Mouse (Mus musculus): ENCODE measurements at regions not wholly inside any gene's neighbourhood (a gene's known extent, or its start where the extent isn't known, plus 50 kb on each side); places are given as distances from the start of the nearest gene placed in this dataset.
A peak's percentile ranks its signal among the peaks of the same experiment; 100 is the strongest.

DNA sequence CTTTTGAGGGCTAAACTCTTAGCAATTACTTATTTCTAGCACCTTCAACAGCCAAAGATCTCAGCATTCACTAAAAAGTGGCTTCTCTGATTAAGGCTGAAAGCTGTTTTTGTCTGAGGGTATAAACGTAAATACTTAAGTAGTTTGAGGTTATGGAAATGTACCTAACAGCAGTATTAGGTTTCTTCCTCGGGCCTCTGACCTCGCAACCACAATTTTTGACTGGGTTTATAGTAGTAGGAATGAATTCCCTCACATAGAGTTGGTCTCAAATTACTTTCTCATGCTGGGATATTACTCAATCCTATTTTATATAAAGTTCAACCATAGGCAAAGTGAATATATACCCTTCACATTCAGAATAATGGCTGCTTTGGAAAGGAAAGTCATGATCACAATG is 310.5 kb upstream of the Paip1 start:
- 88% methylated on average over 3 of the region's 3 CpGs for WGBS
- Histone ChIP-seq H3K27me3 (ENCODE audit: insufficient read depth, low read length) (no peaks in the 10 kb centered on the region), H3K9ac (replicated peaks; ENCODE audit: low read length) (no peak overlapping the region), H3K9me3 (ENCODE audit: low read length) (no peaks in the 10 kb centered on the region), H3K36me3 (ENCODE audit: insufficient read depth, low read length) (no peaks in the 10 kb centered on the region), H3K4me2 (ENCODE audit: low read depth, low read length) (no peak overlapping the region), H3K4me1 (ENCODE audit: insufficient read depth, low read length) (no peaks in the 10 kb centered on the region), H3K4me3 (ENCODE audit: low read length) (no peak overlapping the region), H3K27ac (no peak overlapping the region)
- ATAC-seq (no peak), DNase-seq (ENCODE audit: low spot score) (no peak)
- no peak for TF ChIP-seq CTCF (IDR thresholded peaks at IDR 0.05; ENCODE audit: low read depth)

DNA sequence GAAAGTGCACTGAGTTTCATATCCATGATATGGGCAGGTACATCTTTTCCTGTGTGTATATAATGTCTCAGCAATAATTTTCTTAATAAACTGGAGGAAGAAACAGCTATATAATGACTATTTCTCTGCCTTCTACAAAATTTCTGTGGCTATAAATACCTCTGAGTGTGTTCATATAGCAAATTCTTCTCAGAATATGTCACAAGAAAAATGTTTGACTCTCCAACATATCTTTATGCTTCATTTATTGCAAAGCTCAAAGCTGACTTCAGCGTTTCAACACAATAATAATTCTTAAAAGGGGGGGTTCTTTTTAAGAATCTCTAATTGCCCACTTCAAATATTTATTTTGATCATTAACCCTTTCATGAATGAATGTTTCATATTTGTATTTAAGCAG is 310.0 kb upstream of the Paip1 start:
- ATAC-seq (no peak), DNase-seq (ENCODE audit: low spot score) (no peak)
- H3K27ac ChIP-seq = no peak overlapping the region
- no peak overlapping the region for H3K4me3 ChIP-seq (ENCODE audit: low read length)
- H3K36me3 ChIP-seq (ENCODE audit: insufficient read depth, low read length) = no peaks in the 10 kb centered on the region
- 75% methylated on average over 1 of the region's 1 CpGs for WGBS
- TF ChIP-seq CTCF (IDR thresholded peaks at IDR 0.05; ENCODE audit: low read depth) = no peak
- no peak overlapping the region for H3K9ac ChIP-seq (replicated peaks; ENCODE audit: low read length)
- H3K27me3 ChIP-seq (ENCODE audit: insufficient read depth, low read length) = no peaks in the 10 kb centered on the region
- H3K4me1 ChIP-seq (ENCODE audit: insufficient read depth, low read length) = no peaks in the 10 kb centered on the region
- H3K9me3 ChIP-seq (ENCODE audit: low read length) = no peaks in the 10 kb centered on the region
- no peak overlapping the region for H3K4me2 ChIP-seq (ENCODE audit: low read depth, low read length)

GRCm38 (mm10) chr13:119140436-119140835 is 288.0 kb upstream of the Paip1 start:
- Histone ChIP-seq H3K4me2 (ENCODE audit: low read depth, low read length) (no peak overlapping the region), H3K4me3 (ENCODE audit: low read length) (no peak overlapping the region), H3K9ac (replicated peaks; ENCODE audit: low read length) (no peak overlapping the region), H3K27me3 (ENCODE audit: insufficient read depth, low read length) (no peaks in the 10 kb centered on the region), H3K4me1 (ENCODE audit: insufficient read depth, low read length) (no peaks in the 10 kb centered on the region), H3K36me3 (ENCODE audit: insufficient read depth, low read length) (no peaks in the 10 kb centered on the region), H3K27ac (no peak overlapping the region), H3K9me3 (ENCODE audit: low read length) (no peaks in the 10 kb centered on the region)
- no peak for TF ChIP-seq CTCF (IDR thresholded peaks at IDR 0.05; ENCODE audit: low read depth)
- DNase-seq (ENCODE audit: low spot score) = no peak
- no peak for ATAC-seq
- 88% methylated on average over 2 of the region's 2 CpGs for WGBS

DNA sequence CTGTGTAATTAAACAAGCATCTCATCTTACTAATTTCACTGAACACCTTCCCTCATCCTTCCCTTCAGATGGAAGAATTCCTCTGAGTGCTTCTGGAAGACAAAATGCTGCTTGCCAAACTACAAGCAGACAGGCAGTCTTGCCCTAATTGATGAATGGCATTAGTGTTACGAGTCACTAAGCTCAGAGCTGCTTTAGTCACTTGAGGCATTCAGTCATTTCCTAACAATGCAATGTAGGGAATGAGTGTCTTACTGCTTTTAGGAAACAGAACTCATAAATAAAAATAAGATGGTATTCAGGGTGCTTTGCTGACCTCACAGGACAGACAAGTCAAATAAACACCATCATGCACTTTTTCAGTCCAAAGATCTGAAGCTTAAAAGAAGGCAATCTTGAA is 285.1 kb upstream of the Paip1 start:
- H3K9ac ChIP-seq (replicated peaks; ENCODE audit: low read length) = no peak overlapping the region
- no peaks in the 10 kb centered on the region for H3K4me1 ChIP-seq (ENCODE audit: insufficient read depth, low read length)
- peak; percentile 18 for DNase-seq (ENCODE audit: low spot score)
- no peak for ATAC-seq
- H3K9me3 ChIP-seq (ENCODE audit: low read length) = no peaks in the 10 kb centered on the region
- H3K36me3 ChIP-seq (ENCODE audit: insufficient read depth, low read length) = no peaks in the 10 kb centered on the region
- TF ChIP-seq CTCF (IDR thresholded peaks at IDR 0.05; ENCODE audit: low read depth) = no peak
- no peak overlapping the region for H3K4me3 ChIP-seq (ENCODE audit: low read length)
- WGBS = 0% methylated on average over 1 of the region's 1 CpGs
- H3K27ac ChIP-seq = no peak overlapping the region
- no peaks in the 10 kb centered on the region for H3K27me3 ChIP-seq (ENCODE audit: insufficient read depth, low read length)
- no peak overlapping the region for H3K4me2 ChIP-seq (ENCODE audit: low read depth, low read length)

DNA sequence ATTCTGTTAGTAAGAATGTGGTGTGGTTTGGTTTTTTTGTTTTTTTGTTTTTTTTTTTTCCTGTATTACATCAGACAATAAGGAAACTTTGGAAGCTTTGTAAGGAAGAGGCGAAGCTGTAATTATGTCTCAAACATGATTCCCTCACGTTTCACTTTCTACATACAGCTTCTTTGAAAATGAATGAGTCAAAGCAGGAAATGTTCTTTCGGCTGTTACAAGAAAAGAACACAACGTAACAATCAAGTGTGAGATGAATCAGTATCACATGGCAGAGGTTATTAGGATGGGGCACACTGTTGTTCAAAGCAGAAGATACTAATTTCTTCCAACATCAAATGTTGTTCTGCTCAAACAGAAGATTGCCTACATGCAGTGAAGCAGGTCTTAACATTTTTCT is 282.7 kb upstream of the Paip1 start:
- ATAC-seq = no peak
- no peaks in the 10 kb centered on the region for H3K36me3 ChIP-seq (ENCODE audit: insufficient read depth, low read length)
- H3K4me3 ChIP-seq (ENCODE audit: low read length) = no peak overlapping the region
- no peak for DNase-seq (ENCODE audit: low spot score)
- no peak overlapping the region for H3K27ac ChIP-seq
- no peak overlapping the region for H3K9ac ChIP-seq (replicated peaks; ENCODE audit: low read length)
- WGBS = 80% methylated on average over 4 of the region's 4 CpGs
- no peaks in the 10 kb centered on the region for H3K9me3 ChIP-seq (ENCODE audit: low read length)
- no peak overlapping the region for H3K4me2 ChIP-seq (ENCODE audit: low read depth, low read length)
- H3K27me3 ChIP-seq (ENCODE audit: insufficient read depth, low read length) = no peaks in the 10 kb centered on the region
- H3K4me1 ChIP-seq (ENCODE audit: insufficient read depth, low read length) = no peaks in the 10 kb centered on the region
- TF ChIP-seq CTCF (IDR thresholded peaks at IDR 0.05; ENCODE audit: low read depth) = no peak

DNA sequence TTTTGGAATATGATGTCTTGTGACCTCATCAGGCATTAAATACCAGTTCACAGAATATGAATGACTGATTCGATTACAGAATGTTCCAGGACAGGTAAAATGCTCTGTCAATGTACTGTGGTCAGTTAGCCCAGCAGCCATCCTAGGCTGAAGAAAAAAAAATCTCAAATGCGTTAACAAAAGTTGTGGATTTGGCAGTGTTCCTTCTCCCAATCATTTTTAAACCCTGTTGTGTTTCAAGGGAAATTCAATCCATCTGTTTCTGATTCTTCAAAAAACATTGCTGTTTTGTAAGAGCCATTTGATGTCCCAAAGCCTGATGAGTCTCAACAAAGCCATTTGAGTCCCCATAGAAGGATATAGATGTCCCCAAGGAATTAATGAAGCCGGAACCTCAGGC is 280.7 kb upstream of the Paip1 start:
- WGBS = 87% methylated on average over 3 of the region's 3 CpGs
- no peak overlapping the region for H3K4me3 ChIP-seq (ENCODE audit: low read length)
- no peak overlapping the region for H3K4me2 ChIP-seq (ENCODE audit: low read depth, low read length)
- DNase-seq (ENCODE audit: low spot score) (no peak), ATAC-seq (no peak)
- no peak for TF ChIP-seq CTCF (IDR thresholded peaks at IDR 0.05; ENCODE audit: low read depth)
- H3K36me3 ChIP-seq (ENCODE audit: insufficient read depth, low read length) = no peaks in the 10 kb centered on the region
- no peaks in the 10 kb centered on the region for H3K4me1 ChIP-seq (ENCODE audit: insufficient read depth, low read length)
- no peaks in the 10 kb centered on the region for H3K9me3 ChIP-seq (ENCODE audit: low read length)
- no peak overlapping the region for H3K27ac ChIP-seq
- no peak overlapping the region for H3K9ac ChIP-seq (replicated peaks; ENCODE audit: low read length)
- H3K27me3 ChIP-seq (ENCODE audit: insufficient read depth, low read length) = no peaks in the 10 kb centered on the region

GRCm38 (mm10) chr13:119149141-119149540 is 279.3 kb upstream of the Paip1 start:
- H3K4me1 ChIP-seq (ENCODE audit: insufficient read depth, low read length) = no peaks in the 10 kb centered on the region
- no peak overlapping the region for H3K4me3 ChIP-seq (ENCODE audit: low read length)
- no peak overlapping the region for H3K4me2 ChIP-seq (ENCODE audit: low read depth, low read length)
- H3K9me3 ChIP-seq (ENCODE audit: low read length) = no peaks in the 10 kb centered on the region
- no peak for TF ChIP-seq CTCF (IDR thresholded peaks at IDR 0.05; ENCODE audit: low read depth)
- H3K9ac ChIP-seq (replicated peaks; ENCODE audit: low read length) = no peak overlapping the region
- no peaks in the 10 kb centered on the region for H3K36me3 ChIP-seq (ENCODE audit: insufficient read depth, low read length)
- DNase-seq (ENCODE audit: low spot score) = no peak
- peak; percentile 27; the same call in 1 of the 2 replicates for ATAC-seq
- H3K27me3 ChIP-seq (ENCODE audit: insufficient read depth, low read length) = no peaks in the 10 kb centered on the region
- no peak overlapping the region for H3K27ac ChIP-seq
- WGBS = 84% methylated on average over 4 of the region's 4 CpGs

Measured in hindbrain, postnatal 0 days (tissue).